Mouse (Mus musculus) heart, adult 2 months (tissue): Measurements from ENCODE around the gene Sipa1l2. TPM values are rescaled to one million over a fixed set of nuclear protein-coding genes. Genes with fewer than 3 reads are reported as not detected.

Experiments
- DNase-seq, 2 experiments: peaks; one replicate each; pipeline ENCODE4 v3.0.0; 2021
- H3K27ac ChIP-seq: fragments of 200-600 bp; 2 replicates; pipeline ENCODE4 v1.8.1; 2022
- H3K27me3 ChIP-seq: fragments of 200-500 bp; 2 replicates; pipeline ENCODE4 v1.6.1; 2012; ENCODE audit warnings: mild to moderate bottlenecking, low read length, inconsistent platforms, mixed read lengths; ENCODE audit not compliant: control insufficient read depth, insufficient read depth
- H3K36me3 ChIP-seq: fragments of 200-500 bp; 2 replicates; pipeline ENCODE4 v1.6.1; 2012; ENCODE audit warnings: low read length, inconsistent platforms; ENCODE audit not compliant: control insufficient read depth, insufficient read depth
- H3K4me1 ChIP-seq: fragments of 200-500 bp; 2 replicates; pipeline ENCODE4 v1.6.1; 2011; ENCODE audit warnings: low read length; ENCODE audit not compliant: control insufficient read depth, insufficient read depth
- H3K4me3 ChIP-seq: fragments of 200-600 bp; 2 replicates; pipeline ENCODE4 v1.8.1; 2022
- H3K79me2 ChIP-seq: fragments of 200-500 bp; replicated peaks from 2 replicates; pipeline ENCODE4 v1.6.1; 2012; ENCODE audit warnings: mild to moderate bottlenecking, inconsistent platforms, low read length, moderate library complexity, mixed read lengths; ENCODE audit not compliant: control insufficient read depth, insufficient read depth
- H3K9ac ChIP-seq: fragments of 200-500 bp; 2 replicates; pipeline ENCODE4 v1.6.1; 2012; ENCODE audit warnings: low read depth, mild to moderate bottlenecking, control low read depth, inconsistent platforms, low read length, mixed read lengths
- CTCF ChIP-seq: fragments of 200-600 bp; IDR thresholded peaks from 2 replicates; pipeline ENCODE4 v1.8.1; 2022; ENCODE audit warnings: antibody characterized with exemption, mild to moderate bottlenecking, moderate library complexity
- EP300 ChIP-seq: fragments of 200-500 bp; IDR thresholded peaks from 2 replicates; pipeline ENCODE4 v1.6.1; 2011; ENCODE audit warnings: low read depth, low read length, control low read depth; ENCODE audit not compliant: insufficient read depth
- POLR2A ChIP-seq: fragments of 200-500 bp; IDR thresholded peaks from 2 replicates; pipeline ENCODE4 v1.6.1; 2011; ENCODE audit warnings: mild to moderate bottlenecking, low read depth, low read length, control low read depth; ENCODE audit not compliant: insufficient read depth
- WGBS: fragments of 180-500 bp; shearing (Covaris S2); methylation state at CpG from one replicate; pipeline ENCODE4 v1.1.7; 2018; 5-methylcytosine and 5-hydroxymethylcytosine counted together
- intact Hi-C: fragments of 180-260 bp; cut with DNase I; formaldehyde crosslinking; loops from one replicate; pipeline ENCODE4 v1.15.1; 2025
- polyA plus RNA-seq: library from polyadenylated mRNA; depleted of rRNA; stranded (reverse); fragments of >200 nt; gene quantifications from 2 replicates; pipeline ENCODE4 v1.2.3, GENCODE M21; 2012
- total RNA-seq, 2 experiments: library from RNA; stranded (reverse); gene quantifications; 2 replicates each; pipeline ENCODE4 v1.2.3; 2021

Sipa1l2 gene
- total and polyA plus RNA-seq, 3 experiments, result 27.0 to 45.4 (median 42.9) TPM

GRCm38 (mm10) chr8:125539056-125540013 lies 30.3 kb downstream of the Sipa1l2 start:
- intact Hi-C loops, result no loop called here
- no peak overlapping the region for H3K4me3 ChIP-seq
- TF ChIP-seq POLR2A (no peak), EP300 (0 out of 2 replicates have a peak, but pooled peaks have one; percentile 18), CTCF (no peak)
- WGBS, result 49% methylated on average over 13 of the region's 13 CpGs
- H3K27ac ChIP-seq, result peak overlapping the region; percentile 84
- H3K9ac ChIP-seq, result peak overlapping the region; percentile 47
- no peaks in the 10 kb centered on the region for H3K27me3 ChIP-seq
- H3K79me2 ChIP-seq, result peaks cover 18% of the 10 kb centered on the region
- peaks cover 5% of the 10 kb centered on the region; the same call in 1 of the 2 replicates for H3K36me3 ChIP-seq
- peaks cover 29% of the 10 kb centered on the region for H3K4me1 ChIP-seq
- peak in 1 of 2 experiments; percentile 61 for DNase-seq

- peaks cover 35% of the 10 kb centered on the region for H3K4me1 ChIP-seq
- 55% methylated on average over 6 of the region's 6 CpGs for WGBS
- peaks cover 16% of the 10 kb centered on the region for H3K79me2 ChIP-seq
- H3K27me3 ChIP-seq, result no peaks in the 10 kb centered on the region
- DNase-seq, result no peak
- TF ChIP-seq CTCF, result no peak
- TF ChIP-seq POLR2A, result no peak
- TF ChIP-seq EP300, result 0 out of 2 replicates have a peak, but pooled peaks have one; percentile 10
- peak overlapping the region; percentile 84 for H3K27ac ChIP-seq
- intact Hi-C loops, result no loop called here
- peaks cover 7% of the 10 kb centered on the region; the same call in 1 of the 2 replicates for H3K36me3 ChIP-seq
- no peak overlapping the region for H3K4me3 ChIP-seq
- H3K9ac ChIP-seq, result peak overlapping the region; percentile 42; the same call in 1 of the 2 replicates
Measured at GRCm38 (mm10) chr8:125538265-125538664, 31.3 kb downstream of the Sipa1l2 start.

DNA sequence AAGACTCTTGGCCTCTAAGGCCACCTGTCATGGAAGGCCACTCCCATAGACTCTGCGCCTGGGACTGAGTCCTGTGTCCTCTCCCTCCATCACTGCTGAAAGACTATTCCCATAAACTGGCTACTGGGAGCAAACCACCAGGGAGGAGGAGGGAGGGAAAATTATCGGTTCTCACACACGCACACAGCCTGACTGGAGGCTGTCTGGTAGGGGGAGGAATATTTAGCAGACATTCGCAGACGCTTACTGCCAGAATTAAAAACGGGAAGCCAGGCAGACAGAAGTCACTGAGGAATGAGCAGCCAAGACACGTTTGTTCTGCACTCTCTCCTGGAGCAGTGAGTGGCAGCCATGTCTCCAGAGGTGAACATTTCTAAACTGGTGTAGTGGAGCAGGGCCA lies 35.9 kb downstream of the Sipa1l2 start:
- Histone ChIP-seq H3K4me3 (no peak overlapping the region), H3K79me2 (peaks cover 10% of the 10 kb centered on the region), H3K36me3 (peaks cover 7% of the 10 kb centered on the region), H3K27me3 (no peaks in the 10 kb centered on the region), H3K4me1 (peaks cover 38% of the 10 kb centered on the region), H3K27ac (peak overlapping the region; percentile 60), H3K9ac (no peak overlapping the region)
- TF ChIP-seq EP300 (no peak), CTCF (peak; percentile 46; the same call in 1 of the 2 replicates), POLR2A (no peak)
- DNase-seq, result peak in 1 of 2 experiments; percentile 63
- 22% methylated on average over 7 of the region's 7 CpGs for WGBS
- intact Hi-C loops, result loop anchor here (5.0 kb wide), 1 partner anchor 34 kb away; the partner anchor contains the start of gene Sipa1l2

- peak overlapping the region; percentile 36; the same call in 1 of the 2 replicates for H3K27ac ChIP-seq
- H3K9ac ChIP-seq, result no peak overlapping the region
- no peaks in the 10 kb centered on the region for H3K27me3 ChIP-seq
- H3K79me2 ChIP-seq, result peaks cover 9% of the 10 kb centered on the region
- DNase-seq, result peak; percentile 45 to 48
- intact Hi-C loops, result loop anchor here (5.0 kb wide), 1 partner anchor 34 kb away; the partner anchor contains the start of gene Sipa1l2
- peaks cover 7% of the 10 kb centered on the region for H3K36me3 ChIP-seq
- no peak overlapping the region for H3K4me3 ChIP-seq
- TF ChIP-seq EP300, result no peak
- TF ChIP-seq POLR2A, result no peak
- TF ChIP-seq CTCF, result no peak
- WGBS, result 36% methylated on average over 8 of the region's 8 CpGs
- peaks cover 43% of the 10 kb centered on the region for H3K4me1 ChIP-seq
Measured at GRCm38 (mm10) chr8:125532953-125533352, 36.7 kb downstream of the Sipa1l2 start.

DNA sequence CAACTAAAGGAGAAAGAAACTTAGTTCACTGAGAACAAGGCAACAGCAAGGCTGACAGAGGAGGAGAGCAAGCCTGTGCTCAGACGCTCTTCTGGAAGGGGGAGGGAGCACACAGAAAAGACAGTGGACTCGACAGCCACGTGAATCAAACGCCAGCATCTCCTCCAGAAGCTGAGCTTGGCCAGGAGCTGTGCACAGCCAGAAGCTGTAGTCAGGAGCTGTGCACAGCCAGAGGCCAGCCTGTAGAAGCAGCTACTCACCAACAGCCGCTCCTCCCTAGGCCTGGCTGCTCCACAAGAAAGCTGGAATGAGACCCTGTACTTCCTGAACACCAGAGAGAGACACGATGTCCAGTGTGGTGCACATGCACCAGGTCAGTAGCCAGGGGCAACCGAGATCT lies 37.4 kb downstream of the Sipa1l2 start:
- Histone ChIP-seq H3K9ac (no peak overlapping the region), H3K4me1 (peaks cover 48% of the 10 kb centered on the region), H3K27ac (peak overlapping the region; percentile 55), H3K27me3 (no peaks in the 10 kb centered on the region), H3K4me3 (no peak overlapping the region), H3K79me2 (peaks cover 4% of the 10 kb centered on the region), H3K36me3 (peaks cover 7% of the 10 kb centered on the region)
- intact Hi-C loops, result loop anchor here (5.0 kb wide), 1 partner anchor 35 kb away; the partner anchor contains the start of gene Sipa1l2
- peak in 1 of 2 experiments; percentile 34 for DNase-seq
- TF ChIP-seq CTCF, result no peak
- TF ChIP-seq EP300, result no peak
- TF ChIP-seq POLR2A, result no peak
- WGBS, result 35% methylated on average over 7 of the region's 7 CpGs

- intact Hi-C loops, result loop anchor here (5.0 kb wide), 1 partner anchor 36 kb away; the partner anchor contains the start of gene Sipa1l2
- Histone ChIP-seq H3K4me1 (peaks cover 49% of the 10 kb centered on the region), H3K36me3 (peaks cover 7% of the 10 kb centered on the region), H3K27ac (peak overlapping the region; percentile 55), H3K9ac (no peak overlapping the region), H3K4me3 (no peak overlapping the region), H3K27me3 (no peaks in the 10 kb centered on the region), H3K79me2 (peaks cover 2% of the 10 kb centered on the region; the same call in 1 of the 2 replicates)
- 42% methylated on average over 1 of the region's 1 CpGs for WGBS
- DNase-seq, result no peak
- TF ChIP-seq POLR2A, result no peak
- TF ChIP-seq EP300, result no peak
- no peak for TF ChIP-seq CTCF
Measured at GRCm38 (mm10) chr8:125531640-125532039, 38.0 kb downstream of the Sipa1l2 start.
